Mouse (Mus musculus) lung, adult 18-20 months (tissue): ENCODE data around the gene Dnajc12.
"Not testable (repeated sequence)": the region's sequence is repeated elsewhere in the genome, so short reads cannot be mapped to it uniquely, and the experiment has no call there.

Source experiments
- DNase-seq, 2 experiments: peaks; one replicate each; pipeline ENCODE4 v3.0.0; 2022; ENCODE audit warnings: mixed read lengths in 2 of 2

Gene Dnajc12

DNA sequence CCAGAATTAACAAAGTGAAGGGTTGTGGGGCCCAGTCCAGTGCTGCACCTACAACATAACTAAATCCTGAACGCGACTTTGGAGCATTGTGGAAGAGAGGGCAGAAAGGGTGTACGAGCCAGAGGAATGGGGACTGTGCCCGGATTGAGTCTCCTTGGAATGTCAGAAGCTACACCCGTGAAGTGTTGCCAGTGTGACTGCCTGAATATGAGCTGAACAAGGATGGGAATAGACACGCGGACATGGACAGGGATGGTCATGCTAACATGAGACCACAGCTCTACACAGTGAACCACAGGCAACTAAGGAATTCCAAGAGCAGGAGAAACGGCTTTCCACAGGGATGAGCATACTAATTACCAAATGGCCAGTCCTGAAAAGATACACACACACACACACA lies 49.9 kb downstream of the Dnajc12 start:
- no peak for DNase-seq

DNA sequence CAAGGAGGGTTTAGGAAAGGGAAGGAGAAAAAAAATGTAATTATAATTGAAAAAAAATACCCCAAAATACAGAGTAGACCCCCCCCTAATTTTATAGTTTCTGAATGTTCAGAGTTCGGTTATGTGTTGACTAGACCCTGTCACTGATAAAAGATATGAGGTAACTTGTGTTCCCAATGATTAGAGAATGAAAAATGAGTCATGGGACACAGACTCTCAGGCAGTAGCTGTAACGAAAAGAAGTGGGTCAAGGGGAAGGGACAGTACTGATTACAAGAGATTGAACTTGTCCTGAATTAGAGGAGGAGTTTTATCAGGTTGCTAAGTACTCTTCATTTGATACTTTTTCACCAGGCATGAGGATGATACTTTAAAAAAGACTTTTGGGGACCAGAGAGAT lies 50.6 kb downstream of the Dnajc12 start:
- DNase-seq = no peak

DNA sequence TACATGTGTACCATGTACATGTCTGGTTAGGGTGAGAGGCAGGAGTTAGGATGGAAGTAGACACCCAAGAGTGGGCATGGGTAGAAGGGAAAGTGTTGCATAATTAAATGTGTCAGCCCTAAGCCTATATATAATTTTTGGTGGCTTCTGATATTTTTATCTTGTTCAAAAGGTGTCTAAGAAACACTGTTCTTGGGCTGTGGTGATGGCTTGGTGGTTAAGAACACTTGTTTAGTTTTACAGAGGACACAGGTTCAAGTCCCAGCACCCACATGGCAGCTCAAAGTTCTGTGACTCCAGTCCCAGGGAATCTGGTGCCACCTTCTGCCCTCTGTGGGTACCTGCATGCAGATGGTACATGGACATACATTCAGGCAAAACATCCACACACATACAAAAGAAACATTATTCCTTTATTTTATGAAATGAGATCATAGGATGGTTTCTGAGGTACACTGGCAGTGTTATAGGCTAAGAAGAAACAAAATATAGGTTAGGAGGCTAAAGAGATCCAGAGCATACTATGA lies 56.6 kb downstream of the Dnajc12 start:
- no peak for DNase-seq

DNA sequence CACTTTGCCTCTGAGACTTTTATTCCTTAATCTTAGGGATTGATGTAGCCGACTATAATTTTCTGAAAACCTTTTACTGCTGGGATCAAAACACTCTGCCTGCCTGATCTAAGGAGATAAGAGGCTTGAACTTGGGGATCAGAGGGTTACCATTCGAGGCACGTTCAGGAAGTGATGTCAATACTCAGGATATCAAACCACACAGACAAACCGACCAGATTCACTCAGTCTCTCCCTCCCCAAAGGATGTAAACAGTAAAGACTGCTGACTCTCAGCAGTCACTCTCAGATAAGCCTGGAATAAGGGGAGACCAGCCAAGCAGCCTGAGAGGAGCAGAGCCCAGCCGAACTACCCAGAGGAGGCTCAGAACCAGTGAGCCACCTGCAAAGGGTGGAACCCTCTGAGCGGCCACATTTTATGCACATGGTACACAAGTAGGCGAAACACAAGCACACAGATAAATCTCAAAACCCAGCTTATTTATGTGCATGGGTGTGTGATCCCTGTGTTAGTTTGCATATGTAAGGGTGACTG lies 57.5 kb downstream of the Dnajc12 start:
- DNase-seq = no peak

DNA sequence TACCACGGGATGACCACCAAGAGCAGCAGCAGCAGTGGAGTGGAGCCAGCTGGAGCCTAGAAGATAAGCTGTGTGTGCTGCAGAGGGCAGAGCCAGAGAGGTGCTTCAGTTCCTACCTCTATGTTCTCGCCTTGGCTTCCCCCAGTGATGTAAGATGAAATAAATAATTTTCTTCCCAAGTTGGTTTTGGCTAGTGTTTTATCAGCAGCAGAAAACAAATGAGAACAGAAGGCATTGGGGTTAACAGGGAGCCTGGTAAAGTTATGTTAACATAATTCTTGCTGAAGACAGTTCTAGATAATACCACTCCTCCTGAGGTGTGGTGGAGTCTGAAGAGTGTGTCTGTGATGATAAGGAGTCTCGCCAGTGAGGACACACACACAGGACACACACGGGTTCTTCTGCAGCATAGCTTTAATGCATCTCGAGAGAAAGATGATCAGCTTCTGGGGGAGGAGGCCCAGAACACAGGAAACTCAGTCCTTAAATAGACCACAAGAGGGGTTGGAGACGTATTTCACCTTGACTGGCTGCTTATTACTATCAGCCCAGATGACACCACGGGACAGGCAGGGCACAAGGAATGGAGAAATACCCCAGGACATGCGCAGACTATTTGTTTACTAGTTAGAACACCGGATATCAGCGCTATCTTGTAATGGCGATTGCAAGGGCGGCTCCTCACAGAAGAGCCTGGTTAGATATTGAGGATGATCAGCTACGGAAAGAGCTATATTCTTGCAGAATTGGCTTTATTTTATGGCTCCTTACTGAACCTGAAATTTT lies 62.6 kb downstream of the Dnajc12 start:
- DNase-seq = not testable (repeated sequence)

DNA sequence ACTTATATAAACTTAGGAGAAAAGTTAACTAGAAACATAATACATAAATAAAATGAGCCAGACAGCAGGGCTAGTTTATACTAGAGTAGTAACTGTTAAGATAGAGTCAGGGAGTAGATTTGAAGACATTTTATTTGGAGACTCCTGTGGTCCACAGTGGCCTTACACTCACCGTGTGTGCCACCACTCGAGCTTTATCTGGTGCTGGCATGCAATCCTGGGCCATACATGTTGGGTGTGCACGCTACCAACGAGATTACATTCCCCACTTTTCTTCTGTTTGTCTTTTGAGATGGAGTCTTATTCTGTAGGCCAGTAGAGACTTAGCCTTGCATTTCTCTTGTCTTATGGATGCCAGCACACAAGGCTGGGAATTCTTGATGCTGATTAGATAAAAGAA lies 71.7 kb downstream of the Dnajc12 start:
- no peak for DNase-seq

DNA sequence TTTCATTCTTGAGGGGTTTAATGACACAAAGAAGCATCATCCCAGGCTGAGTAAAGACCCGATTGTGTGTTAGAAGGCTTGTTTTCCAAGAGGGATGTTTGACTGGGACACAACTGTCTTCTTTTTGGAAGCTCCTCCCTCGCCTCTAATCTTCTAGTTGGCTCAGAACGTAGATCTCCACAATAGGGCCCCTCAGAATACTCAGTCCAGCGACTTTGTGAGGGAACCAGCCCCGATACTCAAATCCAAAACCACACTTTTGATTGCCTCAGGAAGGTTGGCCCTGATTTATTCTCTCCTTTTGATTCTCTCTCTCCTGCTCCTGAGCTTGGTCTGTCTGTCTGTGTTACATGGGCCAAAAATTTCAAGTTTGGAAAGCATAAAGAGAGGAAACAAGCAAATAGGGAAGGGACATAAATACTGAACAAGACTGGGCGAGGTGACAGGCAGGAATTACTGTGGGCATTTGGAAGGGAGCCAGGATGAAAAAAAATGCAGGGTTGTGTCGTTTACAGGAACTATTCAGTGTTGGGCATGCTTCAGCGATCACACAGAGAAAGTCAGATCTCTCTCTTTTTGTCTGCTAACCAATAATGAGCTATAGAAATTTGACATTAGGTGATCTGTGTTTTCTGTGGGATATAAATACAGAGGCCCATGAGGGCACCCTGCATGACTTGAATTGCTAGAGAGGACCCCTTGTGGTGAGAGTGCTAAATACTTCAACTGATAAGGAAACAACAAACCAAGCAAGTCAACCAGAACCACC lies 73.1 kb downstream of the Dnajc12 start:
- DNase-seq = no peak

DNA sequence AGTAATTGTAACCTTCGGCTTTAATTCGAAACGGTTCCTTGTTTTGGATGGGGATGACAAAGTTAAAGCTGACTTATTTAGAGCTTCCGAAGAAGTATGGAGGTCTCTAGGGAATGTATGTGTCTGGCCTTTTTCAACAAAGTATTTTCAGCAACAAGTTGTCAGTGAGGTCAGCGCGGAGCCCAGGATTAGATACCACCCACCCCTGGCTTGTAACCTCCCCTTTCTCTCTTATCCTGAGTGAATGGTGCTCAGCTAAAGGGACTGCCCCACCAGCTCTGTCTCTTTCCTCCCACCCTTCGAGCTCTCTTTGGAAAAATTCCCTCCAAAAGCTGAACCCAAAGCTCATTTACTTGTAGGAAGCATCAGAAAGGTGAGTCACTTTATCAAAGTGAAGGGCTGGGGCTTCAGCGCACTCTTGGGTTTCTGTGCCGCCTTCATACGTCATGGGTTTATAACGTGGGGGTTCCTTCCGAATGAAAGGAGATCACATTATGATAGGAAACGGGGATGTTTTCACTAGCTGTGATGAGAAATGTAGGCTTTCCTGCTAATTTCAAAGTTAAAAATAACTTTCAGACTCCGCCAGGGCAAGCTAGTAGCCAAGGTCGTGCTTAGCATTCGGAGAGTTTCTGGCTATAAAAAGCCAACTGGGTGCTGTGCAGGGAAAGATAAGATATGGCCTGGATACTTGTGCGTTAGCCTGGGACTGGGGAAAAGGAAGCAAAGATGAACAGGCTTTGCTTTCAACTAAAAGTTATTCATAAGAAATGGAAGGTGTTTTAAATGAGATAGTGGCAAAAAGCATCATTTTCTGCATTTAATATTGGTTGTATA lies 75.3 kb downstream of the Dnajc12 start:
- DNase-seq = no peak
